Mouse (Mus musculus): ENCODE data around the gene Clec4g.

DNA sequence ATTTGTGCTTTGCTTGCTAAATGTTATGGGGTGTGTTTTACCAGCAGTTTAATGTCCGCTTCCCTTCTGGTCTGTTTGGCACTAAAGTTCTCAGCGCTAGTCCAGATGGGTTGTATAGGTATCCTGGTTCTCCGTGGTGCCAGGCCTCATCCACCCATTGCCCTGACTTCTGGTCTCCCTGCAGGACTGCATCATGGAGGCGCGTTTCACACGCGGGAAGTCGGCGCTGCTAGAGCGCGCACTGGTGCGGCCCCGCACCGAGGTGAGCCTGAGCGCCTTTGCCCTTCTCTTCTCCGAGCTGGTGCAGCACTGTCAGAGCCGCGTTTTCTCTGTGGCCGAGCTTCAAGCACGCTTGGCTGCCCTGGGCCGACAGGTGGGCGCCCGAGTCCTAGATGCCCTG lies 41.6 kb downstream of the Clec4g start:
- TF ChIP-seq CTCF (IDR thresholded peaks at IDR 0.05; ENCODE audit: control insufficient read depth, insufficient read depth, insufficient read length), result no peak
- no peak for TF ChIP-seq MAX (IDR thresholded peaks at IDR 0.05)
